Mouse (Mus musculus) small intestine, adult 2 months (tissue): ENCODE measurements at regions not wholly inside any gene's neighbourhood (a gene's known extent, or its start where the extent isn't known, plus 50 kb on each side); places are given as distances from the start of the nearest gene placed in this dataset.

Experiments used
- H3K27ac ChIP-seq: fragments of 200-500 bp; 2 replicates; pipeline ENCODE4 v1.5.1; 2012; ENCODE audit warnings: low read depth, low read length, control low read depth, inconsistent platforms; ENCODE audit not compliant: insufficient read depth
- H3K27me3 ChIP-seq: fragments of 200-500 bp; 2 replicates; pipeline ENCODE4 v1.6.1; 2012; ENCODE audit warnings: mild to moderate bottlenecking, moderate library complexity, low read length, inconsistent platforms; ENCODE audit not compliant: control insufficient read depth, insufficient read depth
- H3K36me3 ChIP-seq: fragments of 200-500 bp; 2 replicates; pipeline ENCODE4 v1.6.1; 2012; ENCODE audit warnings: mild to moderate bottlenecking, low read length, control low read depth, inconsistent platforms; ENCODE audit not compliant: control insufficient read depth, insufficient read depth
- H3K4me1 ChIP-seq: fragments of 200-500 bp; 2 replicates; pipeline ENCODE4 v1.6.1; 2012; ENCODE audit warnings: low read length, inconsistent platforms, mixed read lengths; ENCODE audit not compliant: control insufficient read depth, insufficient read depth, insufficient read length
- H3K4me3 ChIP-seq: fragments of 200-500 bp; 2 replicates; pipeline ENCODE4 v1.5.1; 2012; ENCODE audit warnings: low read depth, mild to moderate bottlenecking, control low read depth, inconsistent platforms, low read length, moderate library complexity
- CTCF ChIP-seq: fragments of 200-500 bp; IDR thresholded peaks from 2 replicates; pipeline ENCODE4 v1.5.1; 2012; ENCODE audit warnings: low read depth, mild to moderate bottlenecking, control low read depth, inconsistent platforms, low read length, moderate library complexity, mixed read lengths; ENCODE audit not compliant: insufficient replicate concordance, insufficient read length; ENCODE audit errors: extremely low read depth
- POLR2A ChIP-seq: fragments of 200-500 bp; IDR thresholded peaks from 2 replicates; pipeline ENCODE4 v1.6.1; 2012; ENCODE audit warnings: low read depth, mild to moderate bottlenecking, control low read depth, inconsistent platforms, low read length, moderate library complexity
- WGBS: fragments of 180-500 bp; shearing (Covaris S2); methylation state at CpG from one replicate; pipeline ENCODE4 v1.1.7; 2018; 5-methylcytosine and 5-hydroxymethylcytosine counted together

- Histone ChIP-seq H3K36me3 (no peaks in the 10 kb centered on the region), H3K4me1 (no peaks in the 10 kb centered on the region), H3K27me3 (no peaks in the 10 kb centered on the region), H3K4me3 (no peak overlapping the region), H3K27ac (no peak overlapping the region)
- WGBS, result 47% methylated on average over 2 of the region's 2 CpGs
- TF ChIP-seq POLR2A, result no peak
- no peak for TF ChIP-seq CTCF
These were observed 365.9 kb upstream of the Auts2 start for GRCm38 (mm10) chr5:132909056-132909455.

DNA sequence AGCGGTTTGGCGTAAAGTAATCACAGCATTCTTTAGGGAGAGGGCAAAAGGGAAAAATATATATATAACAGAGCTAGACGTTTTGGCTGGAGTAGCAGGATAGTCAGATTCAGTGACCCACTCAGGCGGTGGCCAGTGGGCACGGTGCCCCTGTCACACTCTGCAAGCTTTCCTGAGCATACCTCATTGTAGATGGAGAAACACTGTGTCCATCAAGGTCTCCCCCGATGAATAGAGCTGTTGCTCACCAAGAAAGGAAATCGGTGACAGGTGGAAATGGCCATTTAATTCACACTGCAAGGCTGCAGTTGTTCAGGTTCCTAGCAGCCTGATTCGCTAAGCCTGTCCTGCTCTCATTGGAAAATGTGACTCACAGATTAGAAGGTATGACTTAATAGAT, 365.1 kb upstream of the Auts2 start:
- no peak for TF ChIP-seq CTCF
- no peak for TF ChIP-seq POLR2A

GRCm38 (mm10) chr5:132892591-132892990, 349.4 kb upstream of the Auts2 start:
- whole genome bisulfite sequencing, result 43% methylated on average over 1 of the region's 1 CpGs
- Histone ChIP-seq H3K27me3 (no peaks in the 10 kb centered on the region), H3K4me3 (no peak overlapping the region), H3K4me1 (no peaks in the 10 kb centered on the region), H3K36me3 (no peaks in the 10 kb centered on the region), H3K27ac (no peak overlapping the region)
- TF ChIP-seq POLR2A (no peak), CTCF (no peak)

More for the DNA sequence above, 365.1 kb upstream of the Auts2 start:
- Histone ChIP-seq H3K27me3 (no peaks in the 10 kb centered on the region), H3K36me3 (no peaks in the 10 kb centered on the region), H3K4me1 (no peaks in the 10 kb centered on the region), H3K4me3 (no peak overlapping the region), H3K27ac (no peak overlapping the region)
- 80% methylated on average over 8 of the region's 8 CpGs for WGBS

DNA sequence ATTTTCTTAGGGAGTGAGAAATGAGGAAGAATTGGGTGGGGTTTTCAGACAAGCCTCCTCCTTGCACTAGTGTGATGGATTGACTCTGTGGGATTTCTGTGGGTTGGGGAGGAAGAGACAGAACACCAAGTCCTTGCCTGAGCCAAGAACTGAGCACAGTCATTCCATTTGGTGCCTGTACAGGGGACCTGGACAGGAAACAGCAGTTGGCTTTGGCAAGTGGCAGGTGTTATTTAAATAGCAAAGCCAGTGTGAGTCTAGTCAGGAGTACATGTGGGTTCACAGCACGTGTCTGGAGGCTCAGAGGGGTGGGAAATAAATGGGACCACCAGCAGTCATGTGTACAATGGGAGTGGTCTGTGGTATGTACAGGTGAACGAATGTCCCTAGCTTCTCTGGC, 341.0 kb upstream of the Auts2 start:
- Histone ChIP-seq H3K4me3 (no peak overlapping the region), H3K27ac (no peak overlapping the region), H3K27me3 (no peaks in the 10 kb centered on the region), H3K36me3 (no peaks in the 10 kb centered on the region), H3K4me1 (no peaks in the 10 kb centered on the region)
- WGBS, result 38% methylated on average over 2 of the region's 2 CpGs
- TF ChIP-seq POLR2A (no peak), CTCF (no peak)

GRCm38 (mm10) chr5:132882291-132882690, 339.1 kb upstream of the Auts2 start:
- WGBS, result 75% methylated on average over 3 of the region's 3 CpGs

GRCm38 (mm10) chr5:132881170-132881569, 338.0 kb upstream of the Auts2 start:
- Histone ChIP-seq H3K27ac (no peak overlapping the region), H3K4me1 (no peaks in the 10 kb centered on the region), H3K36me3 (no peaks in the 10 kb centered on the region), H3K27me3 (no peaks in the 10 kb centered on the region), H3K4me3 (no peak overlapping the region)
- TF ChIP-seq CTCF (no peak), POLR2A (no peak)
- 90% methylated on average over 3 of the region's 3 CpGs for WGBS

More at GRCm38 (mm10) chr5:132882291-132882690, 339.1 kb upstream of the Auts2 start:
- TF ChIP-seq CTCF (no peak), POLR2A (no peak)
- Histone ChIP-seq H3K4me3 (no peak overlapping the region), H3K36me3 (no peaks in the 10 kb centered on the region), H3K4me1 (no peaks in the 10 kb centered on the region), H3K27ac (no peak overlapping the region), H3K27me3 (no peaks in the 10 kb centered on the region)

DNA sequence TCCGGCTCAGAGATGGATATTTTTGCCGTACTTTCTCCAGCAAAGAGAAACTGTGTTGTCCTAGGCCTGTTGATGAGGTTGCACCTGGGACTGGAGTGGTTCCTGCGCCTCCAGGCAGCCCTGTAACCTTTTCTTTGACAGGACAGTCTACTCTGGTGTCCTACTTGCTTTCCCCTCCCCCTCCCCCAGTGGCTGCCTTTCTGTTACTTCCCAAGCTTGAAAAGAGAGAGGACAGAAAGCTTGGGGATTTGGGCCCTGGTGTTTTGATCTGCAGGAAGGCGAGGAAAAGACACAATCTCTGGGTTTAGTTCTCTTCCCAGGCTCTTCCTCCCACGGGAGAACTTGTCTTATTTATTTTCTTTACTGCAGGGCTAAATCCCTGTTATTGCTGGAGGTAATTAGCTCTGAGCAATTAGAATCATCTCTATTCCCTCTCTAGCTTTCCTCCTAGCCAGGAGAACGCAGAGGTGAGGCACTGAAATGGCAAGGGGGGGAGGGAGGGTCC, 333.2 kb upstream of the Auts2 start:
- Histone ChIP-seq H3K27ac (no peak overlapping the region), H3K27me3 (no peaks in the 10 kb centered on the region), H3K36me3 (no peaks in the 10 kb centered on the region), H3K4me3 (no peak overlapping the region), H3K4me1 (no peaks in the 10 kb centered on the region)
- WGBS, result 63% methylated on average over 6 of the region's 6 CpGs
- no peak for TF ChIP-seq CTCF
- no peak for TF ChIP-seq POLR2A
